ENCODE assay signal across 8 mouse cellular contexts in genomic region chr17:33982136-33982535, GRCm38 (mm10). TPM values are rescaled to one million over a fixed set of nuclear protein-coding genes. Genes with fewer than 3 reads are reported as not detected.
DNase-seq lines count a peak whose midpoint lies in the region; ATAC-seq and TF ChIP-seq lines count a peak whose summit lies in the region.
"Not testable (repeated sequence)": the region's sequence is repeated elsewhere in the genome, so short reads cannot be mapped to it uniquely, and the experiment has no call there.

No protein-coding gene starts in this region.

- H3K4me2 ChIP-seq in intestine, embryonic 14.5 days (ENCODE audit: low read length): peak overlapping the region; percentile 44; the same call in 1 of the 2 replicates
- peak overlapping the region; percentile 49; the same call in 1 of the 2 replicates for H3K4me2 ChIP-seq in limb, embryonic 11.5 days (ENCODE audit: low read depth, severe bottlenecking)

- peaks cover 31% of the 10 kb centered on the region for H3K27me3 ChIP-seq in intestine, embryonic 14.5 days (replicated peaks; ENCODE audit: control insufficient read depth, insufficient read depth, low read length)
- peaks cover 25% of the 10 kb centered on the region for H3K27me3 ChIP-seq in limb, embryonic 11.5 days (ENCODE audit: control insufficient read depth, insufficient read depth, low read length)

- intact Hi-C loops in gastrocnemius, postnatal 36 days (cut with DNase I): loop anchor here (1.0 kb wide), 1 partner anchor 14 kb away; no protein-coding TSS in a partner anchor

- not testable (repeated sequence) for ATAC-seq in intestine, embryonic 14.5 days (replicated peaks; ENCODE audit: low FRiP score, low TSS enrichment, low read depth); limb, embryonic 11.5 days (ENCODE audit: insufficient number of reproducible peaks, low FRiP score, low TSS enrichment, low read depth)

- not testable (repeated sequence) for H3K27ac ChIP-seq in cortical plate, adult 2 months (ENCODE audit: insufficient read depth, low read length); intestine, embryonic 14.5 days (ENCODE audit: low read depth); limb, embryonic 11.5 days (replicated peaks; ENCODE audit: low read depth, low read length)

- WGBS in intestine, embryonic 14.5 days: 13% methylated on average over 8 of the region's 8 CpGs
- 14% methylated on average over 8 of the region's 8 CpGs for WGBS in limb, embryonic 11.5 days

- not testable (repeated sequence) for H3K4me3 ChIP-seq in cortical plate, adult 2 months (ENCODE audit: insufficient read depth, low read length); limb, embryonic 11.5 days (ENCODE audit: low read depth, low read length)
- 0 out of 2 replicates have a peak overlapping the region, but pooled peaks have one; percentile 31 for H3K4me3 ChIP-seq in intestine, embryonic 14.5 days (ENCODE audit: low read depth, low read length)

- DNase-seq in ZHBTc4 (ENCODE audit: low read depth, low spot score): peak; percentile 71
- peak; percentile 45 to 65 for DNase-seq in gastrocnemius, postnatal 36 days
- DNase-seq in intestine, embryonic 14.5 days (ENCODE audit: low spot score): peak; percentile 84
- peak; percentile 79 for DNase-seq in limb, embryonic 11.5 days (ENCODE audit: low spot score)
- DNase-seq in lung, postnatal 4 days: peak; percentile 36 to 68
- DNase-seq in right cerebral cortex, postnatal 14 days: peak; percentile 64
- peak; percentile 89 for DNase-seq in thymus, postnatal 4 days

- not testable (repeated sequence) for H3K9ac ChIP-seq in intestine, embryonic 14.5 days (ENCODE audit: low read length); limb, embryonic 11.5 days (ENCODE audit: low read length)

- not testable (repeated sequence) for H3K4me1 ChIP-seq in cortical plate, adult 2 months (ENCODE audit: control insufficient read depth, insufficient read depth, low read length); intestine, embryonic 14.5 days (replicated peaks; ENCODE audit: control insufficient read depth, insufficient read depth, low read length); limb, embryonic 11.5 days (ENCODE audit: control insufficient read depth, insufficient read depth, low read length)

- TF ChIP-seq CTCF in cortical plate, adult 2 months (IDR thresholded peaks at IDR 0.05; ENCODE audit: extremely low read depth, insufficient read depth, low read length): peak; percentile 51

- not testable (repeated sequence) for H3K9me3 ChIP-seq in intestine, embryonic 14.5 days (ENCODE audit: control insufficient read depth, low read length); limb, embryonic 11.5 days (ENCODE audit: control insufficient read depth, low read length)

- H3K36me3 ChIP-seq in intestine, embryonic 14.5 days (ENCODE audit: control insufficient read depth, insufficient read depth, low read length); limb, embryonic 11.5 days (ENCODE audit: control insufficient read depth, insufficient read depth, low read length): not testable (repeated sequence)

- not testable (repeated sequence) for TF ChIP-seq POLR2A in cortical plate, adult 2 months (IDR thresholded peaks at IDR 0.05; ENCODE audit: extremely low read depth, insufficient read depth, low read length)

RNA-seq across cellular contexts. Expression of gene H2-K1, which starts 18.0 kb away (rescaled TPM):
- 72.2 and 79.0 TPM in 2 replicates for polyA plus RNA-seq in cortical plate, adult 2 months (2012; rRNA removed)
- total RNA-seq in gastrocnemius, postnatal 36 days (2021): 10 to 100 TPM; 25.6 to 32.9 TPM
- polyA plus RNA-seq in intestine, embryonic 14.5 days (2014; fragmentation: Nextera tagmentation; extraction: Ambion mirVana): 105 and 137 TPM in 2 replicates
- 4.2 and 5.3 TPM in 2 replicates for polyA plus RNA-seq in limb, embryonic 11.5 days (2014; fragmentation: Nextera tagmentation; extraction: Ambion mirVana)

RNA-seq across cellular contexts. Expression of gene Rps18, which starts 26.3 kb away (rescaled TPM):
- 410 and 435 TPM in 2 replicates for polyA plus RNA-seq in cortical plate, adult 2 months (2012; rRNA removed)
- 100 to 1,000 TPM; 282 to 369 TPM for total RNA-seq in gastrocnemius, postnatal 36 days (2021)
- polyA plus RNA-seq in intestine, embryonic 14.5 days (2014; fragmentation: Nextera tagmentation; extraction: Ambion mirVana): 2,375 and 2,437 TPM in 2 replicates
- 1,618 and 1,641 TPM in 2 replicates for polyA plus RNA-seq in limb, embryonic 11.5 days (2014; fragmentation: Nextera tagmentation; extraction: Ambion mirVana)

RNA-seq across cellular contexts. Expression of gene Vps52, which starts 26.5 kb away (rescaled TPM):
- polyA plus RNA-seq in cortical plate, adult 2 months (2012; rRNA removed): 79.3 and 82.2 TPM in 2 replicates
- total RNA-seq in gastrocnemius, postnatal 36 days (2021): 10 to 100 TPM; 30.5 to 30.6 TPM
- polyA plus RNA-seq in intestine, embryonic 14.5 days (2014; fragmentation: Nextera tagmentation; extraction: Ambion mirVana): 32.4 and 35.3 TPM in 2 replicates
- 35.6 and 37.1 TPM in 2 replicates for polyA plus RNA-seq in limb, embryonic 11.5 days (2014; fragmentation: Nextera tagmentation; extraction: Ambion mirVana)

RNA-seq across cellular contexts. Expression of gene B3galt4, which starts 30.8 kb away (rescaled TPM):
- polyA plus RNA-seq in cortical plate, adult 2 months (2012; rRNA removed): 7.0 and 7.8 TPM in 2 replicates
- 1 to 10 TPM; 1.5 to 1.6 TPM for total RNA-seq in gastrocnemius, postnatal 36 days (2021)
- polyA plus RNA-seq in intestine, embryonic 14.5 days (2014; fragmentation: Nextera tagmentation; extraction: Ambion mirVana): 3.7 and 4.9 TPM in 2 replicates
- 2.6 and 3.0 TPM in 2 replicates for polyA plus RNA-seq in limb, embryonic 11.5 days (2014; fragmentation: Nextera tagmentation; extraction: Ambion mirVana)

RNA-seq across cellular contexts. Expression of gene Wdr46, which starts 41.7 kb away (rescaled TPM):
- 13.5 TPM in 2 replicates for polyA plus RNA-seq in cortical plate, adult 2 months (2012; rRNA removed)
- 1 to 10 TPM; 8.4 to 9.7 TPM for total RNA-seq in gastrocnemius, postnatal 36 days (2021)
- 28.6 and 31.8 TPM in 2 replicates for polyA plus RNA-seq in intestine, embryonic 14.5 days (2014; fragmentation: Nextera tagmentation; extraction: Ambion mirVana)
- polyA plus RNA-seq in limb, embryonic 11.5 days (2014; fragmentation: Nextera tagmentation; extraction: Ambion mirVana): 37.4 and 45.6 TPM in 2 replicates

Comparison
In these comparisons a context has a peak if more than half of its experiments do, and no peak if none do; other contexts are left out.
1. RNA of gene H2-K1, which starts 18.0 kb away (polyA plus RNA-seq): 105 to 137 TPM in intestine, embryonic 14.5 days and 72.2 to 79.0 TPM in cortical plate, adult 2 months; 4.2 to 5.3 TPM in limb, embryonic 11.5 days; every median in the first group is over 10 times any median in the second.
2. Peak in every context shown above with its lines, with median percentiles within 50 percentile points of each other: DNase-seq.